Mouse (Mus musculus): ENCODE results near the gene Syngr1.

GRCm38 (mm10) chr15:80135499-80135898 is 44.4 kb downstream of the Syngr1 start:
- no peak for TF ChIP-seq GATA1 (IDR thresholded peaks at IDR 0.05; ENCODE audit: borderline replicate concordance, low read length)
- no peak for TF ChIP-seq FLI1 (IDR thresholded peaks at IDR 0.05; ENCODE audit: low read length)

Measured in megakaryocyte, embryonic 14.5 days (primary cell).